Mouse (Mus musculus) splenic B cell, adult 2 months (primary cell): ENCODE measurements around the gene Tnip1.
"Not testable (repeated sequence)": the region's sequence is repeated elsewhere in the genome, so short reads cannot be mapped to it uniquely, and the experiment has no call there.

Source experiments
- DNase-seq: peaks from one replicate; pipeline ENCODE4 v3.0.0-alpha.2; 2011; ENCODE audit warnings: low read depth, low spot score
- H3K27me3 ChIP-seq: 2 replicates; pipeline ENCODE4 v1.6.1; 2012; ENCODE audit warnings: mild to moderate bottlenecking, low read length, moderate library complexity, mixed read lengths; ENCODE audit not compliant: control insufficient read depth, poor library complexity, insufficient read depth, severe bottlenecking
- H3K36me3 ChIP-seq: 2 replicates; pipeline ENCODE4 v1.6.1; 2012; ENCODE audit warnings: mild to moderate bottlenecking, low read length, moderate library complexity, mixed read lengths; ENCODE audit not compliant: control insufficient read depth, poor library complexity, insufficient read depth, severe bottlenecking

Gene Tnip1

DNA sequence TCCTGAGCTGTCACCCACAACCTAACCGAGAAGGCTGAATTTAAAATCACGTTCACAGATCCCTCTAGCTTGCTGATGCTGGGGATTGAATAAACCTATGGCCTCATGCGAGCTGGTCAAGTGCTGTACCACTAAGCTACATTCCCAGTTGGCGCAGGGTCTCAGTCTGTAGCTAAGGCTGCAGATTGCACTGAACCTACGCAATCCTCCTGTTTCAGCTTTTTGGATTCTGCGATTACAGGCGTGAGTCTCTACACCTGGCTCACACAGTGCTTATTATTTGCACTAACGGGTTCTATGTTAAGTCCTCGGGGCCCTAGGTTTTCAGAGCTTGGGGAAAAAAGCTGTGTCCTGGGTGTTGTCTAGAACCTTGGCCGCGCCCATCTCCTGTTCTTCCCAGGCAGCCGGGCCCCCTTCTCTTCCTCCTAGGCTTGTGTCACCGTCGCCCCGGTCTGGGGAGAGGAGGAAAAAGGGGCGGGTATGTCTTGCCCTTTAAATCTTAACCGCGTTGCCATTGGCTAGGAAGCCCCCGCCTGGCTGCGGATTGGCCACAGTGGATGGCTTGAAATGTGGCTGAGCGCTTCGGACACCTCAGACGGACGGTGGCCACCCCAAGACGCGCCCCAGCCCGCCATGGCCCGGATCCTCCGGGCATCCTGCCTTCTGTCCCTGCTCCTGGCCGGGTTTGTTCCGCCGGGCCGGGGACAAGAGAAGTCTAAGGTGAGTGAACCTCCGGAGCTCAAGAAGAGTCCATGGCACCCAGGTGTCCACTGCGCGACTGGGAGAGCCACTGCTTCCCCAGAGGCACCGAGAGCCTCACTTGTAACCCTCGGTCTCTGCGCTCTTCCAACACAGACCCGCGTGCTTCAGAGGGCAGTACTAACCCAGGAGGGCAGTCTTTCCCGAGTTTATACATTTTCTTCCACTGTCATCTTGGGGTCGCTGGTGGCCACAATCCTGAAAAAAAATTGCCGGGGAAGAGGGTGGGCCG, 60.1 kb downstream of the Tnip1 start, which contains the start of gene Gpx3:
TSS of gene Gpx3 (plus strand) at position 121 of the 991 bp plus-strand sequence.
- H3K27me3 ChIP-seq, result no peaks in the 10 kb centered on the region
- no peak for DNase-seq

DNA sequence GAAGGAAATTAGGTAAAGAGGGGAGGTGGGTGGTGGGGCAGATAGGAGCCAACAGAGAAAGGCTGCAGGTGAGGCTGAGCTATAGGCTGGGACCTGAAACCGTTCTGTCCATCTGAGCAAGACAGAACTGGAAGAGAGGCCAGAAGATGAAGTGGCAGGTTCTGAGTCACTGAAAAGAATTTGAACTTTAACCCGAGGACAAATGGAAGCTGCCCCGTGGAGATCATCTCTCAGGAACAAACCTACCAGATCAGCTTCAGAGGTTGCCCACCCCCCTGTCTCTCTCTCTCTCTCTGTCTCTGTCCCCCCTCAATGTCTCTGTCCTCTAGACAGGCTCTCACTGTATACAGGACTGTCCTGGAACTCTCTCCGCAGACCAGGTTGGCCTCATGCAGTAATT, 63.1 kb downstream of the Tnip1 start:
- Histone ChIP-seq H3K36me3 (no peaks in the 10 kb centered on the region), H3K27me3 (no peaks in the 10 kb centered on the region)
- no peak for DNase-seq

More for the DNA sequence above, 60.1 kb downstream of the Tnip1 start, which contains the start of gene Gpx3:
- no peaks in the 10 kb centered on the region for H3K36me3 ChIP-seq

DNA sequence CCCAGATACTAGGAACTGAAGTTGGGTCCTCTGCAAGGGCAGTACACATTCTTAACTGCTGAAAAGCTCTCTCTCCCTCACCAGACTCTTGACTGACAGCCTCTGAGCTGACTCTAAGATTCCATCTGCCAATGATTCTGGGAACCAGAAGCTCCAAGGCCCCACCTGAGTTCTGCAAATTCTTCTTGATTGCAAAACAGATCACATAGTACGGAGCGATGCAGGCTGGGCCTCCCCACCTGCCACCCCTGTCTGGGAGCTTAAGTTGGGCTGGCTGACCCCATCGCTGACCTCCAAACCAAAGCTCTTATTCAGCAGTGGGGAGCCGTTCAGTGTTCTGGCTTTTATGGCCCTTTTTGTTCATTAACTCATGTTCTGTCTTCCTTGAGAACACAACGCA, 65.2 kb downstream of the Tnip1 start:
- no peak for DNase-seq
- Histone ChIP-seq H3K27me3 (no peaks in the 10 kb centered on the region), H3K36me3 (no peaks in the 10 kb centered on the region)

DNA sequence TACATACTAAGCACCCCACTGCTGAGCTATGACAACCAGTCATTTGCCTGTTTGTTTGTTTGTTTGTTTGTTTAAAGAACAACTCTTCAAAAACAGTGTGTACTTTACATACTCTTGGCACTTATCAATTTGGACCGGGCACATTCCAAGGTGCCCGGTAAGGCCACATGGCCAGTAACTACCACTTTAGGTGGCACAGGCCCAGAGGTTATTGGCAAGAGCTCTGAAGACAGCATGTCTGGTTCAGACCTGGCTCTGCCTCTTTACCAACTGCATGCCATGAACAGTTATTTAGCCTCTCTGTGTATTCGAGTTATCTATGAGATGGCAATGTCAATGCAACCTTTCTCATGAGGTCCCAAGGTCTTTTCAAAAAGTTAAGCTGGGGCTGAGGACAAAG, 66.1 kb downstream of the Tnip1 start:
- not testable (repeated sequence) for H3K36me3 ChIP-seq, H3K27me3 ChIP-seq, DNase-seq

DNA sequence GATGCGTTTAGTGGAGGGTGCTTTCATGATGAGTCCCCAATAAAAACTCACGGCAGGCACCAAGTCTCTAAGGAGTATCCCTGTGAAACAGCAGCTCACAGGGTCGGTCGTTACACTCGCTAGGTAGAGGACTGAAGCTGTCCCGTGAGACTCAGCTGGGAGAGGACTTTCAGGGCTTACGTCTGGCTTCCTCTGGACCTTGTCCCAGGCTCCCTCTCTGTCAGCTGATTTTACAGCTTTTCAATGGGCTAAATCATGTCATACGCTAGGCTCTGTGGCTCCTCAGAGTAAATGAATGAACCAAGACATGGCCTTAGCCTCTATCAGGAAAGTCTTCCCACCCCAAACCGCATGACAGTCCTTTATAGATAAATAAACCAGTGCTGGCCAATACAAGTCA, 68.1 kb downstream of the Tnip1 start:
- H3K36me3 ChIP-seq, result no peaks in the 10 kb centered on the region
- no peaks in the 10 kb centered on the region for H3K27me3 ChIP-seq
- no peak for DNase-seq

DNA sequence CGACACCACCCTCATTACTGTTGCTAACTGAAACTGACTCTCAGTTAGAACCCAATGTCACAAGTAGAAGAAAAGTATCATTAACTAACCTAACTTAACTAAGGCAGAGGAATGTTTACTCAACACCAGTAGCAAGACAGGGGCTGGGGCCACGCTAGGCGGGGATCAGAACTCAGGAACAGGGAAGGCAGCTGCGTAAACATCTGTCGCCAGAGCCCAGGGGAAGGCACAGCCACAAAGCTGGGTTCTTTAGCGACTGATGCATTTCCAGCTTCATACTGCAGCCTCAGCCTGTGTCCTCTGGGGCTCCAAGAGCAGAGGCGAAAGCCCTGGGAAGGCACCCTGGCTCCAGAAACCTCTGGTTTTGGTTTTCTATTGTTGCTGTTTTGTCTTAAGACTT, 70.6 kb downstream of the Tnip1 start:
- DNase-seq, result no peak
- no peaks in the 10 kb centered on the region for H3K27me3 ChIP-seq

DNA sequence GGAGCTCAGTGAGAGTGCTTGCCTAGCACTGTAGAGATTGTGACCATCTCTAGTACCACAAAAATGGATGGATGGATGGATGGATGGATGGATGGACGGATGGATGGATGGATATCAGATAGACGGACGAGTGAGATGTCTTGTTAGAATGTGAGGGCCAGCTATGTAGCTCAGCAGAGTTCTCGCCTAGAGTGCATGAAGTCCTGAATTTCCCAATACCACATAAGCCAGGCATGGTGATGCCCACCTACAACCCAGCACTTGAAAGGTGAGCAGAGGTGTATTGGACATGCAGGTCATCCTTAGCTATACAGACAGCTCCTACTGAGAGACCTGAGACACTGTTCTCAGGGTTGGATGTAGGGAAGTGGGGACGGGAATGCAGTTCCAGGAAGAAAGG, 71.4 kb downstream of the Tnip1 start:
- Histone ChIP-seq H3K27me3 (no peaks in the 10 kb centered on the region), H3K36me3 (no peaks in the 10 kb centered on the region)
- no peak for DNase-seq

More for the DNA sequence above, 70.6 kb downstream of the Tnip1 start:
- H3K36me3 ChIP-seq, result no peaks in the 10 kb centered on the region

DNA sequence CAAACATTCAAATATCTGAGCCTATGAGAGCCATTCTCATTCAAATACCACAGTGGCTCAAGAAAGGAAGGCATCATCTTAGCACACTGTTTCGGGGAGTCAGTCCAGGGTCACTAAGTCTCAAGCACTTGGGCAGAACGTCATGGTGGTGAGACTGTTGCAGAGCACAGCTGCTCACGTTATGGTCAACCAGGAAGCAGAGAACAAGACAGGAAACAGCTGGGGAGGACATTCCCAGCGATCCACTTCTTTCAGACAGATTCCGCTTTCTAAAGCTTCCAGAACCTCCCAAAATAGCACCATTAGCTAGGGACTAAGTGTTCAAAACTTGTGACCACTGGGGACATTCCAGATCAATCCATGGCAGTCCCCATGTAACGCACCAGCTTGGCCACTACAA, 74.8 kb downstream of the Tnip1 start:
- Histone ChIP-seq H3K36me3 (no peaks in the 10 kb centered on the region), H3K27me3 (no peaks in the 10 kb centered on the region)
- no peak for DNase-seq

DNA sequence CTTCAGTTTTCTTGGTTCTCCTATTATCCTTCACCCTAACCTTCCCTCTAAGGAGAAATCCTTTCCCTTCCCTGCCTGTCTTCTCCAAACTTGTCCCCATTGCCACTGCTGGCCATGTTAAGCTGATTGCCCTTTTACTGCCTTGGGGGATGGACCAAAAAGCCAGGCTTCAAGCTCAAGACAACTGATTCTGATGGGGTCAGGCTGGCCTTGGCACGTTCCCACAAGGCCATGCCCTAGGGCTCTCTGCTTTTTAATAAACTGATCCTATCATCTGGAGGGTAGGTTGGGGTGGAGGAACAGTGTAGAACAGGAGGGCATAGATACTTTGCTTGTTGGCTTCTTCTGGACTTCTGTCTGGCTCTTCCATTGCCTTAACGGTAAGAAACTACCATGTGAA, 77.3 kb downstream of the Tnip1 start:
- no peaks in the 10 kb centered on the region for H3K36me3 ChIP-seq
- H3K27me3 ChIP-seq, result no peaks in the 10 kb centered on the region
- DNase-seq, result no peak

DNA sequence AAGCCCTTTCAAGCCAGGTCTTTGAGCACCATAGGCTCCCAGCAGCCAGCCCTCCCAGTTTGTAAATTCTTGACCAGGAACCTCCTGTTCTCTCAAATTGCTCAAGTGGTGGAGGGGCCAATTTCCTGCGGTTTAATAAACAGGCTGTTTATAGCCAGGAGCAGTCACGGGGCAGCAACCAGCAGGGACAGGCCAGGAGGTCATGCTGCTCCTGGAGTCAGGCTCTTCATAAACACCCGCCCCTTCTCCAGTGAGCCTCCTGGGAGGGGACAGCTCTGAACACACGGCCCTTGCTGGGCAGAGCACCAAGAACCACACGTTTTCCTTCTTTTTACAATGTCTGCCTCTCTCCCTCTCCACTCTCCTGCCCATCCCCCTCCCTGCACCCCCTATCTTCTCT, 77.8 kb downstream of the Tnip1 start:
- DNase-seq, result no peak
- H3K36me3 ChIP-seq, result no peaks in the 10 kb centered on the region
- H3K27me3 ChIP-seq, result no peaks in the 10 kb centered on the region

DNA sequence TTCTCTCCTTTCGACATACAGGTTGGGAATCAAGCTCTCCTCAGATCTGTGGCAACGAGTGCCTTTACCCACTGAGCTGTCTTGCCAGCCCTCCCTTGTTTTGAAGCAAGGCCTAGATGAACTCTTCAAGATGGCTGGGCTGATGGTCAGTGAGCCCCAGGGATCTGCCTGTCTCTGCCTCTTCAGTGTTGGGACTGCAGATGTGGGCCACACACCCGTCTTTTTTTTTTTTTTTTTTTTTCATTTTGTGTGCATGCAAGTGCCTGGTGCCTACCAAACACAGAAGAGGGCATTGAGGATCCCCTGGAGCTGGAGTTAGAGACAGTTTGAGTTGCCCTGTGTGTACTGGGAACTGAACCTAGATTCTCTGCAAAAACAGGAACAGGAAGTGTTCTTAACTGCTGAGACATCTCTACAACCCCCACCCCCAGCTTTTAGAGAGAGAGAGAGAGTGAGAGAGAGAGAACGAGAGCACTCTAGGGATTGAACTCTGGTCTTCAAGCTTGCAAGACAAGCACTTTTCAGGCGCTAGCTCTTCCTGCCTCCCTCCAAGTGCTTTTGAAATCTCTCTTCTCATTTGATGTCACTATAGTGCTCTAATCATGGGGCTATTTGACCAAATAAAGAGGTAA, 78.4 kb downstream of the Tnip1 start:
- no peaks in the 10 kb centered on the region for H3K36me3 ChIP-seq
- H3K27me3 ChIP-seq, result no peaks in the 10 kb centered on the region
- peak; percentile 56 for DNase-seq

DNA sequence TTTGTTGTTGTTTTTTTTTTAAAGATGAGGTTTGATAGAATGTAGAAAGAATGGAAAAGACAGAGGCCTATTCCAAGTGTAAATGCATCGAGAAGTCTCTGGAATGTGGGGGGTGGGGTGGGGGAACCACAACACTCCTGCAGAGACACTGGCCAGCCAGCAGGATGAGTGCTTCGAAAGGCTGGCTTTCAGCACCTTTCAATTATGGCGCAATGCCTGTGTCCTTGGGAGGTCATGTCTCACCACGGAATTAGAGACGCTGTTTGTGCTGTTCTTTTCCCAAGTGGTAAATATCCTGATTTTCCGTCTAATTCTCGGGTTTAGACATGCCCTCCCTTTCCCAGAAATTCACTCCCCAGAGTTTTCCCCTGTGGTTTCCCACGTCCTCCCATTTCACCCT, 80.0 kb downstream of the Tnip1 start:
- DNase-seq, result no peak
- no peaks in the 10 kb centered on the region for H3K36me3 ChIP-seq
- no peaks in the 10 kb centered on the region for H3K27me3 ChIP-seq

DNA sequence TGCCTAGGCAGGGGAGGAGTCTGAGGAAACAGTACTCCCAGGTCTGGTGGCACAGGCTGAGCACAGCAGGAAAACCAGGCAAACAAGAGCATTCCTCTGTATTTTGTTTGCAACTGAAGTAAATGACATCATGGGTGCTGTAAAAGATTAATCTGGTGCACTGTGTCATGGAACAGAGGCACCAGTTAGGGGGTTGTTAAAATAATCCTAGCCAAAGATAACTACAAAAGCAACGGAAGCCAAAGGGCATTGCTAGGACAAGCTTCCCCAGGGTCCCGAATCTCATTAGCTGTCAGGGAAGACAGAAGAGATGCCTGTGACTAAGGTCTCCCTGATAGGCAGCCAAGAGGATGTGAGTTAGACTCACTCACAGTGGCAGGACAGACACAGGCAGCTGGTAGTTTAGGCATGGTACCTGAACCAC, 81.7 kb downstream of the Tnip1 start:
- Histone ChIP-seq H3K36me3 (no peaks in the 10 kb centered on the region), H3K27me3 (no peaks in the 10 kb centered on the region)
- no peak for DNase-seq

DNA sequence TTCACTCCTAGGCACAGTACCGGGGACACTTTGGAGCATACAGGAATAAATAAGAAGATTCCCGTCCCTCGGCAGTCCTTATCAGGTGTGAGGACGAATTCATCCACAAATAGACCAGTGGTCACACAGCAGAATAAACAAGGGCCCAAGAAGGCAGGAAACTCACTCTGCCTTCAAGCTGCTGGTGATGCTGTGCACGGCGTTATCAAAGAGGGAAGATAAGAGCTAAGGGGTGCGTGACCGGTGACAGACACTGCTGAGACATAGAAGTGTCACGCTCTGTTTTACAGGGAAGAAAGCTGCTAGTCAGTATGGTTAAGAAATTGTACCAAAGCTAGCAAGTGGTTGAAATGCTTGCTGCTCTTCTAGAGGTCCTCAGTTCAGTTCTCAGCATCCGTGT, 82.8 kb downstream of the Tnip1 start:
- DNase-seq, result no peak
- H3K36me3 ChIP-seq, result no peaks in the 10 kb centered on the region
- no peaks in the 10 kb centered on the region for H3K27me3 ChIP-seq

DNA sequence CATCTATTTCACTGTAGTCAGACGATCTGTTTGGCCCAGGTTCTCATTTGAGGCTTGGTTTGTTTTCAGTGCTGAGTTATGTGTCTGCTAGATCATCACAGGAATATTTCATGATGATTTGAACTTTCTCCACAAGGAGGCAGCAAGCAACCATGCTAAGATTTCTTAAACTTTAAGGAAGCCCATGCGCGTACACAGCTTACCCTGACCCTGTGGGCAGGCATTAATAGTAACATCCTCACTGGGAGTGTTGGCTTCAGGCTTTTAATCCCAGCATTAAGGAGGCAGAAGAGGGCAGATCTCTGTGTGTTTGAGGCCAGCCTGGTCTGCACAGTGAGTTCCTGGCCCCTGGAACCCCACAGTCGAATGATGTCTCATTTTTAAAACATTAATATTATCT, 83.3 kb downstream of the Tnip1 start:
- peak; percentile 83 for DNase-seq

More for the DNA sequence above, 83.3 kb downstream of the Tnip1 start:
- Histone ChIP-seq H3K27me3 (no peaks in the 10 kb centered on the region), H3K36me3 (no peaks in the 10 kb centered on the region)
